Mouse (Mus musculus) forebrain, embryonic 10.5 days (tissue): ENCODE measurements at regions not wholly inside any gene's neighbourhood (a gene's known extent, or its start where the extent isn't known, plus 50 kb on each side); places are given as distances from the start of the nearest gene placed in this dataset.

Experiments
- DNase-seq: peaks from one replicate; pipeline ENCODE4 v3.0.0-alpha.2; 2017; ENCODE audit warnings: low spot score; ENCODE audit errors: extremely low spot score
- H3K27ac ChIP-seq: fragments of 300-500 bp; sonication (generic); 2 replicates; pipeline ENCODE4 v1.5.1; 2016; ENCODE audit warnings: mild to moderate bottlenecking
- H3K27me3 ChIP-seq: fragments of 300-500 bp; sonication (generic); 2 replicates; pipeline ENCODE4 v1.6.1; 2016; ENCODE audit warnings: mild to moderate bottlenecking; ENCODE audit not compliant: poor library complexity, severe bottlenecking
- H3K36me3 ChIP-seq: fragments of 300-500 bp; sonication (generic); replicated peaks from 2 replicates; pipeline ENCODE4 v1.6.1; 2016; ENCODE audit warnings: mild to moderate bottlenecking, moderate library complexity
- H3K4me1 ChIP-seq: fragments of 300-500 bp; sonication (generic); 2 replicates; pipeline ENCODE4 v1.6.1; 2016
- H3K4me3 ChIP-seq: fragments of 300-500 bp; sonication (generic); 2 replicates; pipeline ENCODE4 v1.5.1; 2016; ENCODE audit warnings: mild to moderate bottlenecking, moderate library complexity
- H3K9me3 ChIP-seq: fragments of 300-500 bp; sonication (generic); 2 replicates; pipeline ENCODE4 v1.6.1; 2016; ENCODE audit warnings: mild to moderate bottlenecking, moderate library complexity
- WGBS: fragments of 180-500 bp; shearing (Covaris S2); methylation state at CpG from one replicate; pipeline ENCODE4 v1.1.7; 2016; 5-methylcytosine and 5-hydroxymethylcytosine counted together

DNA sequence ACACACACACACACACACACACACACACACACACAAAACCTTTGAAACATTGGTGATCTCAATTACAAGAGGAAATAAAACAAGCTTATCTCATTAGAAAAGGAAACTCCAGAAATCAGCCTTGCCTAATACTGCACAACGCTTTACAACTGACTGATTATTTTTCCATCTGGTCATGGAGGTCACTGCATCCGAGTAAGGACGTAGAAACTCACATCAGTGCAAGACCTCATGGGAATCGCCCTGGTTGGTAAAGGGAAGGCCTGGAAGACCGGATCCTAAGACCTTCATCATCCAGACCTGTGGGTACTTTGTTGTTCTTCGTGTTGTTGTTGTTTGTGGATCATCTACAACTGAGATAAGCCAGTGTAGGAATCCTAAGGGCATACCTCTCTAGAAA is 77.8 kb upstream of the Sestd1 start:
- 85% methylated on average over 6 of the region's 6 CpGs for WGBS
- Histone ChIP-seq H3K27ac (no peak overlapping the region), H3K36me3 (no peaks in the 10 kb centered on the region), H3K4me1 (no peaks in the 10 kb centered on the region), H3K4me3 (no peak overlapping the region), H3K9me3 (no peaks in the 10 kb centered on the region), H3K27me3 (no peaks in the 10 kb centered on the region)
- DNase-seq = no peak

DNA sequence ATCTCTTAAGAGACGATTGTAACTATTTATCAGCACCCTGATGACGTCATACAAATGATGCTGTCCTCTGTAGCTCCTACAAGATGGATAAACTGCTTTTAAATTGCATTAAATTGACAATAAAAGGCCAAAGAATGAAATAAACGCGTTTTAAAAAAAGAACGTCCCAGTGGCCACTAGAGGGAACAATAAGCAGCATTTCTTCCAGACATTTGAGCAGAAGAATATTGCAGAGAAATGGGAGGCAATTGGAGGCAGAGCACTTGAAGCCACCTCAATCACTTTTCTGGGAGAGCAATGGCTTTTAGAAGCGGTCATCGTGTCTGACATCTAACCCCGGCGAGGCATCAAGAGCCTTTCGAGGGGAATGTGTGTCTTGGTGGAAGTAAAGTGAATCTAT is 76.4 kb upstream of the Sestd1 start:
- 75% methylated on average over 10 of the region's 10 CpGs for WGBS
- Histone ChIP-seq H3K27ac (no peak overlapping the region), H3K4me3 (no peak overlapping the region), H3K4me1 (no peaks in the 10 kb centered on the region), H3K9me3 (no peaks in the 10 kb centered on the region), H3K36me3 (no peaks in the 10 kb centered on the region), H3K27me3 (no peaks in the 10 kb centered on the region)
- no peak for DNase-seq

DNA sequence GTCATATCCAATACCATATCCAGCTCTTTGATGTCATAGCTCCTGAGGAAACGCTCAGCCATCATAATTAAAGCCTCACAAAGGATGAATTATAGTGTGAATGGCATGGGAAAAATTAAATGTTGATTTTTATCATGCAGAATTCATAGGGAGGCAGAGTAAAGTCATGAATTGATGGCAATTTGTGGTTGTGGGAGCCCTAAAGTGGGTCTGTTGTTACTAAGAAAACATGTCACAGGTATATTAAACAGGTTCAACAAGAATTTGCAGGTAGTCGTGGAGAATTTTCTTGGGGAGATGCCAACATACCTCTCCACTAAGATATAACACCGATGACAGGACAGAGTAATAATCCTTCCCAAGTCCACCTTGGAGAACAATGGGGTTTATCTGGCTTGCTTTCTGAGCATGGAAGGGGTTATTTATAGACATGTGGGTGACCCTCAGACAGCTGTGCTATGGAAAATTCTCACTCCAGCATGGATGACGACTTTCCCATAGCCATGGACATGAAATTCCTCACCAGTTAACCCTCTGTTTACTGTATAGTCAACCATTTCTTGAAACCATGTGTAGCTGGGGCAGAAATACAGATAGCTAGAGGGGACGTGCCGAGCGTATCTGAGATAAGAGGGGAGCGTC is 71.7 kb upstream of the Sestd1 start:
- no peak for DNase-seq
- H3K36me3 ChIP-seq = no peaks in the 10 kb centered on the region
- 89% methylated on average over 8 of the region's 8 CpGs for WGBS

DNA sequence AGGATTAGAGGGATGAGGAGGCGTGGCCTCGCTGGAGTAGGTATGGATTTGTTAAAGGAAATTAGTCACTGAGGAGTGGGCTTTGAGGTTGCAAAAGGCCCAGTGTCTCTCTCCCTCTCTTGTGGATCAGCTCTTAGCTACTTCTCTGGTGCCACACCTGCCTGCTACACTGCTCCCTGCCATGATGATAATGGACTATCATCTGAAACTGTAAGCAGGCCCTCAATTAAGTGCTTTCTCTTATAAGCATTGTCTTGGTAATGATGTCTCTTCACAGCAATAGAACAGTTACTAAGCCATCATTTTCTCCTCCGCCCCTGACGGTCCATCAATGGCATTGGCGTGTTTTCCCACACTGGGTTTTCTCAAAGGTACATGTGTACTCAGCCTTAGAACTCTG is 66.6 kb upstream of the Sestd1 start:
- H3K9me3 ChIP-seq = no peaks in the 10 kb centered on the region
- H3K27me3 ChIP-seq = no peaks in the 10 kb centered on the region
- H3K4me3 ChIP-seq = no peak overlapping the region
- 93% methylated on average over 5 of the region's 5 CpGs for WGBS
- no peaks in the 10 kb centered on the region for H3K36me3 ChIP-seq
- no peak for DNase-seq
- no peak overlapping the region for H3K27ac ChIP-seq
- H3K4me1 ChIP-seq = no peaks in the 10 kb centered on the region

More for the DNA sequence above, 71.7 kb upstream of the Sestd1 start:
- H3K4me1 ChIP-seq = no peaks in the 10 kb centered on the region
- H3K27ac ChIP-seq = no peak overlapping the region
- H3K4me3 ChIP-seq = no peak overlapping the region
- H3K27me3 ChIP-seq = no peaks in the 10 kb centered on the region
- no peaks in the 10 kb centered on the region for H3K9me3 ChIP-seq

DNA sequence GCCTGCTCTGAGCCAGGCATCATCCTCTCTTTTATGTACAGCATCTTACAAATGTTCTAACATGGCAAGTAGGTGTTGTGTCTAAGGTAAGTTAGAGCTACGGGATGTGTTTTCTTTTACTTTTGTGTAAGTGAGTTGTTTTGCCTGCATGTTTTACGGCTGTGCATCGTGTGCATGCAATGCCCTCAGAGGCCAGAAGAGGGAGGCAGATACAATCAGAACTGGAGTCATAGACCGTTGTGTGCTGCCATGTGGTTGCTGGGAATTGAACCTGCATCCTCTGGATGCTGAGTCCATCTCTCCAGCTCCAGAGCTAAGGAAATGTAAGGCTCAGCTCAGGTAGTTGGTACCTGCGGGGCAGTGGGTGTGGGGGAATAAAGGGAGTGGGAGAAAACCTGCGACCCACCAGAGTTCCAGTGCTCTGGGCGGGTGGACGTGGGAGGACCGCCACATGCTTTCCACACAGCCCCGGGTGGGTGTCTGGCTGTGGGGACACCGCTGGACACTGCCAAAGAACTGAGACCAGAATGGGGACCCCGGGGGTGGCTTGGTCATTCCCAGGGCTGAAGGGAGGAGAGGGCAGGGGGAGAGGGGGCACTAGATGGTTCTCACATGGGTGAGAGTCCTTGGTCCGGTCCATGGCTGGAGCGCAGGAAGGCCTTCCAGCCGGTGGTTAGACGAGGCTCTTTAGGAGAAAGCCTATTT is 63.5 kb upstream of the Sestd1 start:
- WGBS = 92% methylated on average over 16 of the region's 16 CpGs
- DNase-seq = no peak
- H3K4me1 ChIP-seq = no peaks in the 10 kb centered on the region
- H3K4me3 ChIP-seq = no peak overlapping the region
- H3K27ac ChIP-seq = no peak overlapping the region
- H3K36me3 ChIP-seq = no peaks in the 10 kb centered on the region
- no peaks in the 10 kb centered on the region for H3K27me3 ChIP-seq
- H3K9me3 ChIP-seq = no peaks in the 10 kb centered on the region

DNA sequence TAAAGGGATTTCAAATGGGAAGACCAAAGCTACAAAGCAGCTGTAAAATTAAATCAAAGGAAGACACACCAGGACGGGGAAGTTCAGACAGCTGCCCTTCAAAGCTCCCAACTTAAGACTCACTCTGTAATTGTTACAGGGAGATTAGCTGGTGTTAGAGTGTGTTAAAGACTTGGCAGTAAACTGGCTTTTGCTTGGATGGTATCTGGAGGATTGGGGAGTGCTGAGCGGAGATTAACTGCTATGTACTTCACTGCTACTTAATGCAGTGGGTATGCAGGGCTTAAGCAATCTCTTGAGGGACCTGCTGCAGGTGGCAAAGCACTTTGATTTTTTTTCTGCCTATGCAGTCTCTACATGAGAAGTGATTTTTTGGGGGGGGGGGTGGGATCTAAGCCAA is 62.0 kb upstream of the Sestd1 start:
- no peaks in the 10 kb centered on the region for H3K4me1 ChIP-seq
- no peak overlapping the region for H3K4me3 ChIP-seq
- H3K27me3 ChIP-seq = no peaks in the 10 kb centered on the region
- H3K36me3 ChIP-seq = no peaks in the 10 kb centered on the region
- no peaks in the 10 kb centered on the region for H3K9me3 ChIP-seq
- 37% methylated on average over 2 of the region's 2 CpGs for WGBS
- H3K27ac ChIP-seq = no peak overlapping the region
- no peak for DNase-seq

DNA sequence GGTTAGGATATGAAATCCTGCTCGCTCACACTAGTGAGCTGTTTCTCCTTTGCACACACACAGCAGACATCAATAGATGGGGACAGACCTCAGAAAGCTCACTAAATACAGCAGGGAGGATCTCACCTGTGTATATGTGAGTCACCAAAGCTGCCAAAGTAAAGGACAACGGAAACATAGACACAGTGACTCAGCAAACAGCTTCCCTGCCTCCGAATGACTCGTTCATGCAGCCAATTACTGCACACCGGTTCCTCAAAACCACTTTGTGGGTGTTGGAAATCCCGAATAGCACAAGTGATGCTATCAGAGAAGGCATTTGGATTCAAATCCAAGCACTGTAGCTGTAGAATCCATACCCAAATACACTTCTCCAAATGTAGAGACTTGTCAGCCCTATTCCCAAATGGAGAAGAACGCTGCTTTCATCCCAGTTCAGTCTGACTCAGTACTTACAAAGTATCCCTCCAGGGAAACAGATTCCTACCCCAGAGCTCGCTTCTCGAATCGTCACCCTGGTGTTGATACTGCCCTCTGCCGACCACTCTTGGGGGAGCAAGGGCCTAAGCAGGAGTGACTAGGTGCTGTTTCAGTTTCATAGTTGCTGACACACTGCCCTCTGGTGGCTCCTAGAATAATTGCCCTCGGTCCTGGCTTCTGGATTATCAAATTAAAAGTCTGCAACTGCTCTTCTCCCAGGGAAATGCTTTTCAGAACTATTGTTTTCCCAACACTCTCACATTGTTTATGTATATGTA is 61.4 kb upstream of the Sestd1 start:
- peak; percentile 85 for DNase-seq
- no peaks in the 10 kb centered on the region for H3K4me1 ChIP-seq
- WGBS = 49% methylated on average over 12 of the region's 12 CpGs
- H3K4me3 ChIP-seq = no peak overlapping the region
- H3K36me3 ChIP-seq = no peaks in the 10 kb centered on the region
- H3K27me3 ChIP-seq = no peaks in the 10 kb centered on the region
- H3K9me3 ChIP-seq = no peaks in the 10 kb centered on the region
- no peak overlapping the region for H3K27ac ChIP-seq

DNA sequence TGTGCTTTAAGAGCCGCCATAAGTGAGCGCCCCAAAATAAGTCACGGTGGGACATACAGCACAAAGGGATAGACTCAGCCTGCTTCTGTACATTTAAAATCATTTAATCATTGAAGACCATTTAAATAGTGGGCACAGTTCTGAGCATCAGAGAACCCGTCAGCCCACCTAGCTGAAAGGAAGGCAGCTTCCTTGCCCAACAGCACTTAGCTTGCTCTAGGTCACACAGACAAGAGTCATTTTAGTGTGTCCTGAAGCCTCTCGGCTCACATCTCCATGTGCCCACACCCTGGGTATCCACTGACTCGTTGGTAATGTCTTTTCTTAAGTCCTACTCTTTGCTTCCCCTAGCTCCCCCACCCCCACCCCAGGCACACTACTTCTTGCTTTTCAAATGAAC is 59.7 kb upstream of the Sestd1 start:
- 91% methylated on average over 6 of the region's 6 CpGs for WGBS
- no peak overlapping the region for H3K4me3 ChIP-seq

DNA sequence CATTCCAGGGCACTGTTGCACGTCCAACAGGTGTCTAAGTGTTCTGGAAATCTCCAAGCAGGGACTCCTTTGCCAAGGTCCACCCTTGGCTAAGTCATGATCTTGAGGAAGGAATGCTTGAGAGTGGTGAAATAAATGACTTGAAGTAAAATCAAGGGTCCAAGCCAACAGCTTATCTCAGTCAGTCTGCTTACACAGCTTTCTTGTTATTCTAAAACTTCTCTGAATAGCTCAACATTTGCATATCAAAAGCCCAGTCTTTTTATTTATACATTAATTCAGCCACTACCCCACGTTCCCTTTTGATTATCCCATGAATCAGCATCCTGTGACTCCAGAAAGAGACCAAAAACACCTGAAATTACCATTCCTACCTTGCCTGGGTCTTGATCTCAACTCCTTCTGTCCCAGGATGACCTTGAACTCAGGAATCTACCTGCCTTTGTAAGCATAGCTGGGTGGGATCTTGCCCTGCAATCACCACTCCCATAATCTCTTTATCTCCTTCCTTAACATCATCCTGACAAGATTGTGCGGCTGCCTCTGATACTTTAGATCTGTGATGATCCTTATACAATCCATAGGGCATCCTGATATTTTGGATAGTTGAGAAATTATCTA is 57.5 kb upstream of the Sestd1 start:
- Histone ChIP-seq H3K27ac (no peak overlapping the region), H3K36me3 (no peaks in the 10 kb centered on the region), H3K4me3 (no peak overlapping the region), H3K27me3 (no peaks in the 10 kb centered on the region), H3K9me3 (no peaks in the 10 kb centered on the region), H3K4me1 (no peaks in the 10 kb centered on the region)
- 75% methylated on average over 3 of the region's 3 CpGs for WGBS
- no peak for DNase-seq

More for the DNA sequence above, 59.7 kb upstream of the Sestd1 start:
- Histone ChIP-seq H3K4me1 (no peaks in the 10 kb centered on the region), H3K27ac (no peak overlapping the region), H3K27me3 (no peaks in the 10 kb centered on the region), H3K9me3 (no peaks in the 10 kb centered on the region), H3K36me3 (no peaks in the 10 kb centered on the region)
- no peak for DNase-seq

DNA sequence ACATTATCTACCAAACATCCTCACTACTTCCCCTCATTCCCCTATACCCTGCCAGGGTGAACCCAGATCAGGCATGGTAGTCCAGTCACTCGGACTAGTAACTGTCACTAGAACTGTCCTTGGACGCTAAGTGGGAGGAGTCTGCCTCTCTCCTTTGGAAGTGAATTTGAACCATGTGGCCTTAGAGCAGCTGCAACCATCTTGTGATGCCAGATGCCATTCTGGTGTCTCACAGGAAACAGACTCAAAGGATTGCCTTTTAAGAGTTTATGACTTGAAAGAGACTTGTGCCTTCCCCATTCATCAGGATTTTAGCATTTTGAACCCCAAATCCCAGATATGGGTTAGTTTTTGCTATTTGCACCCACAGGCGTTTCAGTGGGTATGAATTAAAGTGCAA is 56.9 kb upstream of the Sestd1 start:
- H3K27me3 ChIP-seq = no peaks in the 10 kb centered on the region
- H3K9me3 ChIP-seq = no peaks in the 10 kb centered on the region
- H3K4me3 ChIP-seq = no peak overlapping the region
- DNase-seq = no peak
- WGBS = 81% methylated on average over 3 of the region's 3 CpGs
- no peaks in the 10 kb centered on the region for H3K36me3 ChIP-seq
- H3K4me1 ChIP-seq = no peaks in the 10 kb centered on the region
- H3K27ac ChIP-seq = no peak overlapping the region

DNA sequence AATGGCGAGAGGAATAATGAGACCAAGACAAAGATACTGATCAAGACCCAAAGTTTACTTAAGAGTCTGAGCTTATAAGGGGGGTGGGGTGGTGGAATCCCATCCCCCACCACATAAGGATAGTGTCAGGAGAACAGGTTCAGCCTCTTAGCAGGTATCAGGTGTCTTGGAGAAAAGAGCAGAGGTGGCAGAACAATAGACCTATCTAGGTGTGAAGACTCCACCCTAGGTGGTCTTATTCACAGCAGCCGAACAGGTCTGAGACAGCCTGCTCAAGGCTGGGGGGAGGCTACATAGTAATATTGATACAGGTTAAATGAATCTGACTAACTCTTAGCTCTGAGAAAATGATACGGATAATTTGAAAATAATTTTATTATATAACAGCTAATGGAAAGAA is 56.4 kb upstream of the Sestd1 start:
- H3K4me3 ChIP-seq = no peak overlapping the region
- H3K4me1 ChIP-seq = no peaks in the 10 kb centered on the region
- no peak for DNase-seq
- WGBS = 85% methylated on average over 3 of the region's 3 CpGs
- no peaks in the 10 kb centered on the region for H3K36me3 ChIP-seq
- H3K9me3 ChIP-seq = no peaks in the 10 kb centered on the region
- H3K27me3 ChIP-seq = no peaks in the 10 kb centered on the region
- H3K27ac ChIP-seq = no peak overlapping the region

DNA sequence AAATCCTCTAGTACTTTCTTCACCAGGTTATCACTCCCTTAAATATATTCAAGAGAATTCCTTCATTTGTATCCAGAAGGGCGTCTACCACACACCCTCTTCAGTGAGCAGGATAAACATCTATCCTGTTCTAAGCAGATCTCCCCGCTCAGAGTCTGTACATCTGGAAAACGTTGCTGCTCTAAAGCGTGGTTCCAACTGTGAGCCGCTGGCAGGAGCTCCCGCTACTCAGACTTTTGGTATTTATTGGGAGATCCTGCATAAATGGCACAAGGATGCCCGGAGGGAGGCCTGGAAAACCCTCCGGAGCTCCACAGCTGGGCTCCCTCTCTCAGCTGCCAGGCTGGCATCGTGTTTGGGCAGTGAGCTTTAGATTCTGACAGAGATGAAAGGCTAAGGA is 54.3 kb upstream of the Sestd1 start:
- no peaks in the 10 kb centered on the region for H3K27me3 ChIP-seq
- DNase-seq = no peak
- H3K27ac ChIP-seq = no peak overlapping the region
- WGBS = 83% methylated on average over 9 of the region's 9 CpGs
- H3K4me3 ChIP-seq = no peak overlapping the region
- no peaks in the 10 kb centered on the region for H3K4me1 ChIP-seq
- H3K9me3 ChIP-seq = no peaks in the 10 kb centered on the region
- H3K36me3 ChIP-seq = no peaks in the 10 kb centered on the region
